Mouse (Mus musculus): Measurements from ENCODE around the gene Zfp985. TPM values are rescaled to one million over a fixed set of nuclear protein-coding genes. Genes with fewer than 3 reads are reported as not detected.
"Not testable (repeated sequence)": the region's sequence is repeated elsewhere in the genome, so short reads cannot be mapped to it uniquely, and the experiment has no call there.

The Zfp985 gene
- total RNA-seq, 1 experiment = 45.4 TPM

DNA sequence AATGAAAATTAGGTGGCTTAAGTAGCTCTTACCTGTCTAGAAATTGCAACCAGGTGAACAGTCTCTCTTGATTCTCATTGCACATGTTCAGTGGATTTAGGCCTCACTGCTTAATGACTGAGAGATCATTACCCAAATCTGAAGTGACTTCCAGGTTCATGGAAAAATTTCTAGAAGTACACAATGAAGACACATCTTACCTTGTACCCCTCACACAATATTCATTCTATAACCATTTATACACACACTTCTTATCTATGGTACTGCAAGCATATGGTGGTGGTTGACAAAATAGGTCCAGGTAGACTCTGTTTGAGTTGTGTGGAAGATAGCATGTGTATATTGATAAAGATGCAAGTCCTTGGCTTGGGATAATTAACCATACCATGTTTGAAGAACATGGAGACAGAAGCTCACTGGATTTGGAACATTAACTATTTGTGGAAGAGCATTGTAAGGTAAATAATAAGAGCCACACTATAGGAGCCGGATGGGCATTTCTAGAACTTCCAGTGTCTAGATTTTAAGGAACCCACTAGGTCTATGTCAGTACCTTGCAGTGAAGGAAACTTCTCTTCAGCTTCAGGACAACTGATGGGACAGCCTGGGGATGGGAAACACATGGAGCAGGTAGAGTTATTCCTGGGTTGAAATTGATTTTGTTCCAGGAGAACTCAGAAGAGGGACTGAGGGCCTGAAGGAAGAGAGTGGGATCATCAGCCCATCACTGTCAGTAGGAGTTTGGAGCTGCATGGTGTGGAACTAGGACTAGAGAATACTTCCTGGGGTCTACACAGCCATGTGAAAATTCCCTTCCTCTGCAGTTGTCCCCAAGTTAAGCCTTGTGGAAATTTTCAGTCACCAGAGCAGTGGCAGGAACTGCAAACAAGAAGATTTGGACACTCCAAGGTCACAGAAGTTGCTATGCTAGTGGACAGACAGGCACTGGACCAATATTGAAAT lies 33.7 kb downstream of the Zfp985 start:
- Histone ChIP-seq H3K4me3 (ENCODE audit: insufficient read depth in 1 of 2, low read depth in 1 of 2, low read length in 2 of 2, poor library complexity in 1 of 2, severe bottlenecking in 1 of 2) (no peak overlapping the region), H3K27ac (ENCODE audit: insufficient read depth, low read depth, low read length, poor library complexity, severe bottlenecking) (no peak overlapping the region), H3K36me3 (ENCODE audit: control insufficient read depth, insufficient read depth, low read length, poor library complexity, severe bottlenecking) (no peaks in the 10 kb centered on the region; the same call in 1 of the 2 replicates), H3K9ac (ENCODE audit: insufficient read depth, low read depth, low read length, poor library complexity, severe bottlenecking) (no peak overlapping the region), H3K9me3 (ENCODE audit: control insufficient read depth, insufficient read depth, low read depth, low read length) (peaks cover 19% of the 10 kb centered on the region), H3K4me1 (ENCODE audit: control insufficient read depth in 2 of 2, insufficient read depth in 2 of 2, low read length in 2 of 2, poor library complexity in 1 of 2) (no peaks in the 10 kb centered on the region)
- TF ChIP-seq MAFK (IDR thresholded peaks at IDR 0.05; ENCODE audit: insufficient read depth, low read depth, low read length) (no peak), ZC3H11A (IDR thresholded peaks at IDR 0.05; ENCODE audit: borderline replicate concordance, low read depth, low read length) (no peak), HCFC1 (IDR thresholded peaks at IDR 0.05; ENCODE audit: borderline replicate concordance, insufficient read depth, low read length) (no peak)
- in situ Hi-C loops (cut with MboI; ENCODE audit: low sequenced_read_pairs in 2 of 2, unreplicated experiment in 2 of 2) = no loop called here
- no peak for DNase-seq (ENCODE audit: low read depth, low spot score)

DNA sequence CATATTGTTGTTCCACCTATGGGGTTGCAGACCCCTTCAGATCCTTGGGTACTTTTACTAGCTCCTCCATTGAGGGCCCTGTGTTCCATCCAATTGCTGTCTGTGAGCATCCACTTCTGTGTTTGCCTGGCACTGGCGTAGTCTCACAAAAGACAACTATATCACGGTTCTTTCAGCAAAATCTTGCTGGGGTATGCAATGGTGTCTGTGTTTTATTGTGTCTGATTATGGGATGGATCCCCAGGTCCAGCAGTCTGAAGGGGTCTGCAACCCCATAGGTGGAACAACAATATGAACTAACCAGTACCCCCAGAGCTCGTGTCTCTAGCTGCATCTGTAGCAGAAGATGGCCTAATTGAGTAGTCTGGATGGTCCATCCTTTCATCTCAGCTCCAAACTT lies 41.6 kb downstream of the Zfp985 start:
- in situ Hi-C loops (cut with MboI; ENCODE audit: low sequenced_read_pairs in 2 of 2, unreplicated experiment in 2 of 2); H3K9me3 ChIP-seq (ENCODE audit: control insufficient read depth, insufficient read depth, low read depth, low read length); H3K9ac ChIP-seq (ENCODE audit: insufficient read depth, low read depth, low read length, poor library complexity, severe bottlenecking); DNase-seq (ENCODE audit: low read depth, low spot score); H3K27ac ChIP-seq (ENCODE audit: insufficient read depth, low read depth, low read length, poor library complexity, severe bottlenecking); H3K36me3 ChIP-seq (ENCODE audit: control insufficient read depth, insufficient read depth, low read length, poor library complexity, severe bottlenecking); H3K4me3 ChIP-seq (ENCODE audit: insufficient read depth in 1 of 2, low read depth in 1 of 2, low read length in 2 of 2, poor library complexity in 1 of 2, severe bottlenecking in 1 of 2); H3K4me1 ChIP-seq (ENCODE audit: control insufficient read depth in 2 of 2, insufficient read depth in 2 of 2, low read length in 2 of 2, poor library complexity in 1 of 2): not testable (repeated sequence)

DNA sequence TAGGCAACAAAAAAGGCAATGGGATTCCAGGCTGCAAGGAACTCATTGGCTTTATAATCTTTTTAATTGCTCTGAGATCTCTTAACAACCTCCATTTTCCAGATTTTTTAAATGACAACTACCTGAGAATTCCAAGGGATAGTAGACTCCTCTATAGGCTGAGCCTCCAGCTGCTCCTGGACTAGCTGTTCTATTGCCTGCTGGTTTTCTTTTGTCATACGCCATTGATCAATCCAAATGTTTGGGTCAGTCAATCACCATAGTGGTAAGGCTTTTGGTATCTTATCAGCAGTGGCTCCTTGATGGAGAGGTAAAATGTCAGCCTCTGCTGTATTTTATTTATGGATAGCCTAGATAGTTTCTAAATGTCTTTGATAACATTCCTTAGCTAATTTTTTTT lies 44.6 kb downstream of the Zfp985 start:
- Histone ChIP-seq H3K36me3 (ENCODE audit: control insufficient read depth, insufficient read depth, low read length, poor library complexity, severe bottlenecking) (no peaks in the 10 kb centered on the region), H3K27ac (ENCODE audit: insufficient read depth, low read depth, low read length, poor library complexity, severe bottlenecking) (no peak overlapping the region), H3K4me1 (ENCODE audit: control insufficient read depth in 2 of 2, insufficient read depth in 2 of 2, low read length in 2 of 2, poor library complexity in 1 of 2) (no peaks in the 10 kb centered on the region), H3K9ac (ENCODE audit: insufficient read depth, low read depth, low read length, poor library complexity, severe bottlenecking) (no peak overlapping the region), H3K4me3 (ENCODE audit: insufficient read depth in 1 of 2, low read depth in 1 of 2, low read length in 2 of 2, poor library complexity in 1 of 2, severe bottlenecking in 1 of 2) (no peak overlapping the region), H3K9me3 (ENCODE audit: control insufficient read depth, insufficient read depth, low read depth, low read length) (no peaks in the 10 kb centered on the region)
- DNase-seq (ENCODE audit: low read depth, low spot score) = no peak
- in situ Hi-C loops (cut with MboI; ENCODE audit: low sequenced_read_pairs in 2 of 2, unreplicated experiment in 2 of 2) = no loop called here
- TF ChIP-seq HCFC1 (IDR thresholded peaks at IDR 0.05; ENCODE audit: borderline replicate concordance, insufficient read depth, low read length) (no peak), MAFK (IDR thresholded peaks at IDR 0.05; ENCODE audit: insufficient read depth, low read depth, low read length) (no peak), CHD2 (IDR thresholded peaks at IDR 0.05; ENCODE audit: low read depth, low read length) (no peak), ZC3H11A (IDR thresholded peaks at IDR 0.05; ENCODE audit: borderline replicate concordance, low read depth, low read length) (no peak), ZNF384 (IDR thresholded peaks at IDR 0.05; ENCODE audit: low read depth, low read length) (no peak)

DNA sequence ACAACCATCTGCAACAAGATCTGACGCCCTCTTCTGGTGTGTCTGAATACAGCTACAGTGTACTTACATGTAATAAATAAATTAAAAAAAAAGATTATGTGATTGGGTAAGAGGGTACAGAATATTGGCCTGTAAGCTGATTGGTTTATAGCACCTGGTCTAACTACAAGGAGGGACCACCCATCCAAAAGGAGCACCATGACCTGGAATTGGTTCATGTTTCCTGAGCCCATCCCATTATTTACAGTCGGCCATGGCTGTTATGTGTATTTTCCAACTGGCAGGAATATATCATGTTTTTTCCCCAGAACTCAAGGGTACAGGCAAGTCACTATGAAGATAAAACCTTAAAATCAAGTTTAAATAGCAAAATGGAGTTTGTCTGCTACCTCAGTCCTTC lies 45.8 kb downstream of the Zfp985 start:
- Histone ChIP-seq H3K4me1 (ENCODE audit: control insufficient read depth in 2 of 2, insufficient read depth in 2 of 2, low read length in 2 of 2, poor library complexity in 1 of 2) (no peaks in the 10 kb centered on the region), H3K9me3 (ENCODE audit: control insufficient read depth, insufficient read depth, low read depth, low read length) (no peaks in the 10 kb centered on the region), H3K9ac (ENCODE audit: insufficient read depth, low read depth, low read length, poor library complexity, severe bottlenecking) (no peak overlapping the region), H3K4me3 (ENCODE audit: insufficient read depth in 1 of 2, low read depth in 1 of 2, low read length in 2 of 2, poor library complexity in 1 of 2, severe bottlenecking in 1 of 2) (no peak overlapping the region), H3K27ac (ENCODE audit: insufficient read depth, low read depth, low read length, poor library complexity, severe bottlenecking) (no peak overlapping the region), H3K36me3 (ENCODE audit: control insufficient read depth, insufficient read depth, low read length, poor library complexity, severe bottlenecking) (no peaks in the 10 kb centered on the region)
- no peak for TF ChIP-seq HCFC1 (IDR thresholded peaks at IDR 0.05; ENCODE audit: borderline replicate concordance, insufficient read depth, low read length)
- no peak for TF ChIP-seq ZC3H11A (IDR thresholded peaks at IDR 0.05; ENCODE audit: borderline replicate concordance, low read depth, low read length)
- no peak for TF ChIP-seq CHD2 (IDR thresholded peaks at IDR 0.05; ENCODE audit: low read depth, low read length)
- TF ChIP-seq ZNF384 (IDR thresholded peaks at IDR 0.05; ENCODE audit: low read depth, low read length) = no peak
- TF ChIP-seq MAFK (IDR thresholded peaks at IDR 0.05; ENCODE audit: insufficient read depth, low read depth, low read length) = no peak
- no peak for DNase-seq (ENCODE audit: low read depth, low spot score)
- in situ Hi-C loops (cut with MboI; ENCODE audit: low sequenced_read_pairs in 2 of 2, unreplicated experiment in 2 of 2) = no loop called here

DNA sequence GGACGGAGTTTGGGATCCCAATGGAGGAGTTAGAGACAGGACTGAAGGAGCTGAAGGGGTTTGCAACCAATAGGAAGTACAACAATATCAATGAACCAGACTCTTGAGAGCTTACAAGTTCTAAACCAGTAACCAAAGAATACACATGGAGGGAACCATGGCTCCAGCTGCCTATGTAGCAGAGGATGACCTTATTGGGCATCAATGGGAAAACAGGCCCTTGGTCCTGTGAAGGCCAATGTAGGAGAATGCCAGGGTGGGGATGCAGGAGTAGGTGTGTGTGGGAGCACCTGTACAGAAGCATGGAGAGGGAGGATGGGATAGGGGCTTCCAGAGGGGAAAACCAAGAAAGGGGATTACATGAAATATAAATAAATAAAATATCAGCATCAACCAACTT lies 48.8 kb downstream of the Zfp985 start:
- H3K4me1 ChIP-seq (ENCODE audit: control insufficient read depth in 2 of 2, insufficient read depth in 2 of 2, low read length in 2 of 2, poor library complexity in 1 of 2) = no peaks in the 10 kb centered on the region
- no peaks in the 10 kb centered on the region for H3K36me3 ChIP-seq (ENCODE audit: control insufficient read depth, insufficient read depth, low read length, poor library complexity, severe bottlenecking)
- no peak overlapping the region for H3K27ac ChIP-seq (ENCODE audit: insufficient read depth, low read depth, low read length, poor library complexity, severe bottlenecking)
- no peaks in the 10 kb centered on the region for H3K9me3 ChIP-seq (ENCODE audit: control insufficient read depth, insufficient read depth, low read depth, low read length)
- no peak overlapping the region for H3K9ac ChIP-seq (ENCODE audit: insufficient read depth, low read depth, low read length, poor library complexity, severe bottlenecking)
- in situ Hi-C loops (cut with MboI; ENCODE audit: low sequenced_read_pairs in 2 of 2, unreplicated experiment in 2 of 2) = no loop called here
- TF ChIP-seq ZC3H11A (IDR thresholded peaks at IDR 0.05; ENCODE audit: borderline replicate concordance, low read depth, low read length) = no peak
- no peak for TF ChIP-seq HCFC1 (IDR thresholded peaks at IDR 0.05; ENCODE audit: borderline replicate concordance, insufficient read depth, low read length)
- TF ChIP-seq ZNF384 (IDR thresholded peaks at IDR 0.05; ENCODE audit: low read depth, low read length) = no peak
- no peak for TF ChIP-seq CHD2 (IDR thresholded peaks at IDR 0.05; ENCODE audit: low read depth, low read length)
- TF ChIP-seq MAFK (IDR thresholded peaks at IDR 0.05; ENCODE audit: insufficient read depth, low read depth, low read length) = no peak
- no peak for DNase-seq (ENCODE audit: low read depth, low spot score)
- no peak overlapping the region for H3K4me3 ChIP-seq (ENCODE audit: insufficient read depth in 1 of 2, low read depth in 1 of 2, low read length in 2 of 2, poor library complexity in 1 of 2, severe bottlenecking in 1 of 2)

All from ES-E14 (cell line).